Mouse (Mus musculus): ENCODE data around the gene Prrg4. TPM values are rescaled to one million over a fixed set of nuclear protein-coding genes. Genes with fewer than 3 reads are reported as not detected.
"Not testable (repeated sequence)": the region's sequence is repeated elsewhere in the genome, so short reads cannot be mapped to it uniquely, and the experiment has no call there.

The Prrg4 gene
- polyA plus RNA-seq, 1 experiment from 2014 or later: 1.3 TPM

DNA sequence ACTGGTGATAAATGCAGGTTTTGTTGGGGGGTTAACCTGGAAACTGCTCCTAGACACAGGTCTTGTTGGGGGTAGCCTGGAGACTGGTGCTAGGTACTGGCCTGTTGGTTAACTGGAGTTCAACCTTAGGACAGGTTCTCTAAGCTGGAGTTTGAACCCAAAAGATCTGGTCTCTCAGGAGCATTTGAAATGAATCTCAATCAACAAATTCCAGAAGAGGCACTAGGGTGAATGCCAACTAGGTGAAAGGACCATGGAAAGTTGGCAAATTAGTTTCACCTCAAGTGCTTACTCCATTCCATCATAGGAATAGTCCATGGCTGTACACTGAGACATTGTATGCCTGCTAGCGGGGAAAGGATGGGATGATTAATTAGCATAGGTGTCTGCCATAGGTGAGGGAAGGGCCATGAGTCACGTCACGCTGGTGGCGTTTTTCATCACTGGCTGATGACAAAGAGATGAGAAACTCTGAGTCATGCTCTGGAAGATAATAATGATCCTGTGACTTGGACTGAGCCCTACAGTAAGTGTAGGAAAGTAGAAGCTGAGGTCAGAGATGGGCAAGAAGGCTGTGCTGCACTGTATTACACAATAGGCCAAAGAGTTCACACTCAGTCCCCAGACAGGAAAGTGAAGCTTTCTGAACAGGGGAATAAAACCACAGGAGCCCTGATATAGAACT, 14.6 kb upstream of the Prrg4 start:
- WGBS: 81% methylated on average over 4 of the region's 4 CpGs
- H3K4me2 ChIP-seq (ENCODE audit: low read length): no peak overlapping the region
- H3K9ac ChIP-seq (ENCODE audit: low read length): no peak overlapping the region
- H3K9me3 ChIP-seq (ENCODE audit: control insufficient read depth, low read length): no peaks in the 10 kb centered on the region
- no peak overlapping the region for H3K4me3 ChIP-seq (ENCODE audit: control insufficient read depth in 1 of 2, insufficient read depth in 1 of 2, low read depth in 1 of 2, low read length in 2 of 2)
- ATAC-seq (ENCODE audit: insufficient number of reproducible peaks, insufficient read depth, low FRiP score, low read depth): no peak
- H3K36me3 ChIP-seq (ENCODE audit: control insufficient read depth, insufficient read depth, low read length): no peaks in the 10 kb centered on the region
- H3K4me1 ChIP-seq (ENCODE audit: control insufficient read depth in 2 of 2, insufficient read depth in 2 of 2, low read length in 2 of 2): peaks cover 0 to 2% of the 10 kb centered on the region in 2 experiments; a peak in 2 of 4 replicates
- no peaks in the 10 kb centered on the region for H3K27me3 ChIP-seq (ENCODE audit: control insufficient read depth, insufficient read depth, low read length)
- no peak overlapping the region for H3K27ac ChIP-seq (replicated peaks in 1 of 2; ENCODE audit: control insufficient read depth in 1 of 2, insufficient read depth in 1 of 2, low read depth in 2 of 2, low read length in 2 of 2)

DNA sequence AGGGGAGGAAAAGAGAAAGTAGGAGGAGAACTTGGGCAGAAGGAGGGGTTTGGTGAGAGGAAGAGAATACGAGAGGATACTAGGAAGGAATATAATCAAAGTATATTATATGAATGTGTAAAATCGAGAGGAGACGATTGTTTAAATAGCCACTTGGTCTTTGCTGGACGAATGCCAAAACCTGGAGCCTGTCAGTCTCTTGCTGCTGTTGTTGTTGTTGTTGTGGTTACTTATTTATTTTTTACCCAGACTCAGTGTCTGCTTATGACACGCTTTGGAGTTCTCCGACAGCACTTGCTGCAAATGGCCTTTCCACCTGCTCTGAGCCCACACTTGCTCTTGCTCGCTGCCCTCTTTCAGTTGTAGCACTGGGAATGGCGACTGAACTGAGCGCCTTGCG, 10.8 kb upstream of the Prrg4 start:
- Histone ChIP-seq H3K9me3 (ENCODE audit: control insufficient read depth, low read length) (no peaks in the 10 kb centered on the region), H3K27me3 (ENCODE audit: control insufficient read depth, insufficient read depth, low read length) (no peaks in the 10 kb centered on the region), H3K36me3 (ENCODE audit: control insufficient read depth, insufficient read depth, low read length) (no peaks in the 10 kb centered on the region), H3K4me2 (ENCODE audit: low read length) (no peak overlapping the region), H3K9ac (ENCODE audit: low read length) (no peak overlapping the region), H3K4me1 (ENCODE audit: control insufficient read depth in 2 of 2, insufficient read depth in 2 of 2, low read length in 2 of 2) (no peaks in the 10 kb centered on the region), H3K4me3 (ENCODE audit: control insufficient read depth in 1 of 2, insufficient read depth in 1 of 2, low read depth in 1 of 2, low read length in 2 of 2) (no peak overlapping the region), H3K27ac (replicated peaks in 1 of 2; ENCODE audit: control insufficient read depth in 1 of 2, insufficient read depth in 1 of 2, low read depth in 2 of 2, low read length in 2 of 2) (no peak overlapping the region)
- no peak for ATAC-seq (ENCODE audit: insufficient number of reproducible peaks, insufficient read depth, low FRiP score, low read depth)
- WGBS: 82% methylated on average over 10 of the region's 10 CpGs

DNA sequence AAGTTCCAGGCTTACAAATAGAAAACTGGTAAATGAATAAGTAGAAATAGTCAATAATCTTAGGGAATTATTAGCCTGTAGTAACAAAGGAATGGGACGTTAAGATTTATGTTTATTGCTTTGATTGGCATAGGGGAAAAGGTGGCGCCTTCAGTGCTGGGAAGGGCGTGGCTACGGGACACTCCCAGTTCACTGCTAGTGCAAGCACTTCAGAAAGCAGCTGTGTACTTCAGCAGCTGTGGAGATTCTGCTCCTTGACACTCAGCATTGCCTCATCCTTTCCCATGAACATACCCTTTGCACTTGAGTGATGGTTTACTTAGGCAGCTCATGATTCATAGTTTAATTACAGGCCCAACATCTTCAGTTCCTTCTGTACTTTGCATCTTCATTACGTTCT, 9.4 kb upstream of the Prrg4 start:
- Histone ChIP-seq H3K27me3 (ENCODE audit: control insufficient read depth, insufficient read depth, low read length) (no peaks in the 10 kb centered on the region), H3K36me3 (ENCODE audit: control insufficient read depth, insufficient read depth, low read length) (no peaks in the 10 kb centered on the region), H3K9ac (ENCODE audit: low read length) (no peak overlapping the region), H3K4me3 (ENCODE audit: control insufficient read depth in 1 of 2, insufficient read depth in 1 of 2, low read depth in 1 of 2, low read length in 2 of 2) (no peak overlapping the region), H3K27ac (replicated peaks in 1 of 2; ENCODE audit: control insufficient read depth in 1 of 2, insufficient read depth in 1 of 2, low read depth in 2 of 2, low read length in 2 of 2) (no peak overlapping the region), H3K9me3 (ENCODE audit: control insufficient read depth, low read length) (no peaks in the 10 kb centered on the region), H3K4me2 (ENCODE audit: low read length) (no peak overlapping the region), H3K4me1 (ENCODE audit: control insufficient read depth in 2 of 2, insufficient read depth in 2 of 2, low read length in 2 of 2) (no peaks in the 10 kb centered on the region)
- WGBS: 78% methylated on average over 5 of the region's 5 CpGs
- ATAC-seq (ENCODE audit: insufficient number of reproducible peaks, insufficient read depth, low FRiP score, low read depth): no peak

DNA sequence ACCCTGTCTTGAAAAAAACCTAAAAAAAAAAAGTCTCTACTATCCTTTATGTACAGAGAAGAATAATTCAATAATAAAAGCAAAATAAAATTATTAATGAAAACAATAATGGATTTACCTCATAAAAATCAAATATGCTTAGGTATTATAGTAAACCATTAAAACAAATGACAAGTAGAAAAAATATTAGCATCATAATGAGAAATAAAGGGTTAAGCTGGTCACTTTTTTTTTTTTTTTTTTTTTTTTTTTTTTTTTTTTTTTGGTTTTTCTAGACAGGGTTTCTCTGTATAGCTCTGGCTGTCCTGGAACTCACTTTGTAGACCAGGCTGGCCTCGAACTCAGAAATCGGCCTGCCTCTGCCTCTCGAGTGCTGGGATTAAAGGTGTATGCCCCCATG, 8.4 kb upstream of the Prrg4 start:
- ATAC-seq (ENCODE audit: insufficient number of reproducible peaks, insufficient read depth, low FRiP score, low read depth); H3K27me3 ChIP-seq (ENCODE audit: control insufficient read depth, insufficient read depth, low read length); H3K9me3 ChIP-seq (ENCODE audit: control insufficient read depth, low read length); H3K36me3 ChIP-seq (ENCODE audit: control insufficient read depth, insufficient read depth, low read length); H3K4me3 ChIP-seq (ENCODE audit: control insufficient read depth in 1 of 2, insufficient read depth in 1 of 2, low read depth in 1 of 2, low read length in 2 of 2); H3K9ac ChIP-seq (ENCODE audit: low read length); H3K4me1 ChIP-seq (ENCODE audit: control insufficient read depth in 2 of 2, insufficient read depth in 2 of 2, low read length in 2 of 2); H3K4me2 ChIP-seq (ENCODE audit: low read length); H3K27ac ChIP-seq (replicated peaks in 1 of 2; ENCODE audit: control insufficient read depth in 1 of 2, insufficient read depth in 1 of 2, low read depth in 2 of 2, low read length in 2 of 2): not testable (repeated sequence)
- 88% methylated on average over 3 of the region's 3 CpGs for WGBS

DNA sequence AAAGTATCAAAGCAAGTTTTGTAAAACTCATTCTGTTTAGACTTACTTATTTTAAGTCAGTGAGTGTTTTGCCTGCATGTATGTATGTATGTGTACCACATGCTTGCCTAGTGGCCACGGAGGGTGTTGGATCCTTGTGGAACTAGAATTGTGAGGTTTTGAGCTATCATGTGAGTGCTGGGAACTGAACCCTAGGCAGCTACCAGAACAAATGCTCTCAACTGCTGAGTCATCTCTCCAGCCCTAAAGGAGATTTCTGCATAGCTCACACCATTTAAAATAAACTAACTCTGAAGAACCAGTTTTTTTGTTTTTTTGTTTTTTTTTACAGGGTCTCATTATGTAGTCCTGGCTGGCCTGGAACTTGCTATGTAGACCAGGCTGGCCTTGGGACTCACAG, 6.5 kb upstream of the Prrg4 start:
- Histone ChIP-seq H3K36me3 (ENCODE audit: control insufficient read depth, insufficient read depth, low read length) (no peaks in the 10 kb centered on the region), H3K4me1 (ENCODE audit: control insufficient read depth in 2 of 2, insufficient read depth in 2 of 2, low read length in 2 of 2) (no peaks in the 10 kb centered on the region), H3K4me2 (ENCODE audit: low read length) (no peak overlapping the region), H3K9ac (ENCODE audit: low read length) (no peak overlapping the region), H3K27ac (replicated peaks in 1 of 2; ENCODE audit: control insufficient read depth in 1 of 2, insufficient read depth in 1 of 2, low read depth in 2 of 2, low read length in 2 of 2) (no peak overlapping the region), H3K9me3 (ENCODE audit: control insufficient read depth, low read length) (no peaks in the 10 kb centered on the region), H3K27me3 (ENCODE audit: control insufficient read depth, insufficient read depth, low read length) (no peaks in the 10 kb centered on the region; the same call in 1 of the 2 replicates), H3K4me3 (ENCODE audit: control insufficient read depth in 1 of 2, insufficient read depth in 1 of 2, low read depth in 1 of 2, low read length in 2 of 2) (no peak overlapping the region)
- WGBS: 49% methylated on average over 1 of the region's 1 CpGs
- no peak for ATAC-seq (ENCODE audit: insufficient number of reproducible peaks, insufficient read depth, low FRiP score, low read depth)

DNA sequence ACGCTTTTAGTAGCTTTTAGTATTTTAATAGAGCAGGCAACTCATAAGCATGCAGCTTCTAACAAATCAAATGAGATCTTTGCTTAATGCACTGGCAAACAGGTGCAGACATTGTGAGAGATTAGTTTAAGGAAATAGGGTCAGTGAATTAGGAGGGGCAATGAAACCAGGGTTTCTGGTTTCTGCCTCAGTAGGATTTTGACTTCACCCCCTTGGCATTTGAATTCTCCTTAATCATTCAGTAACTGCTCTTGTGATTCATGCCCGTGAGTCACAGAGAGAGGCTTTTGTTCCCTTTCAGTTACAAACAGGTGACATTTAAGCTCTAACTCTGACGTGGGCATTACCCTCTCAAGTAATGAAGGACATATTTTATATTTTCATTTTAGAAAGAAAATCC, 6.1 kb upstream of the Prrg4 start:
- H3K9me3 ChIP-seq (ENCODE audit: control insufficient read depth, low read length): no peaks in the 10 kb centered on the region
- no peaks in the 10 kb centered on the region for H3K4me1 ChIP-seq (ENCODE audit: control insufficient read depth in 2 of 2, insufficient read depth in 2 of 2, low read length in 2 of 2)
- H3K27me3 ChIP-seq (ENCODE audit: control insufficient read depth, insufficient read depth, low read length): peaks cover 3% of the 10 kb centered on the region; the same call in 1 of the 2 replicates
- no peak overlapping the region for H3K27ac ChIP-seq (replicated peaks in 1 of 2; ENCODE audit: control insufficient read depth in 1 of 2, insufficient read depth in 1 of 2, low read depth in 2 of 2, low read length in 2 of 2)
- 49% methylated on average over 3 of the region's 3 CpGs for WGBS
- H3K4me2 ChIP-seq (ENCODE audit: low read length): no peak overlapping the region
- no peak overlapping the region for H3K4me3 ChIP-seq (ENCODE audit: control insufficient read depth in 1 of 2, insufficient read depth in 1 of 2, low read depth in 1 of 2, low read length in 2 of 2)
- no peak overlapping the region for H3K9ac ChIP-seq (ENCODE audit: low read length)
- no peak for ATAC-seq (ENCODE audit: insufficient number of reproducible peaks, insufficient read depth, low FRiP score, low read depth)
- no peaks in the 10 kb centered on the region for H3K36me3 ChIP-seq (ENCODE audit: control insufficient read depth, insufficient read depth, low read length)

DNA sequence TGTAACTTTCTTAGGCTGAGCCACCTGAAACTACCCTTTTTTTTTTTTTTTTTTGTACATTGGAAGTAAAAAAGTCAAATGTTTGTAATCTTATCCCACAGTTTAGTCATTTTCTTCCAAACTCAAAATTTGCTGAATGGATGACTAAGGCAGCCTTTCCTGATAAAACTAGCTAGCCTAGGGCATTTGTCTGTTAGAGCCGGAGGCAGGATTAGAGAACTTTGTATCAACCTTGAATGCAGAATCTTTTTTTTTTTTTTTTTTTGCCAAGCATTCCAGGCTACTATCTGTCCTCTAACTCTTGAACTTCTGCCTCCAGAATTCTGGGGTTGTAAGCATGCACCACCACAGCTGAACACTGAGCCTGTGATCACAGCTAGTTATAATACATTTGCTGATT, 5.2 kb upstream of the Prrg4 start:
- H3K27ac ChIP-seq (replicated peaks in 1 of 2; ENCODE audit: control insufficient read depth in 1 of 2, insufficient read depth in 1 of 2, low read depth in 2 of 2, low read length in 2 of 2): no peak overlapping the region
- H3K9me3 ChIP-seq (ENCODE audit: control insufficient read depth, low read length): no peaks in the 10 kb centered on the region
- H3K27me3 ChIP-seq (ENCODE audit: control insufficient read depth, insufficient read depth, low read length): peaks cover 3% of the 10 kb centered on the region; the same call in 1 of the 2 replicates
- no peak for ATAC-seq (ENCODE audit: insufficient number of reproducible peaks, insufficient read depth, low FRiP score, low read depth)
- H3K4me3 ChIP-seq (ENCODE audit: control insufficient read depth in 1 of 2, insufficient read depth in 1 of 2, low read depth in 1 of 2, low read length in 2 of 2): no peak overlapping the region
- H3K9ac ChIP-seq (ENCODE audit: low read length): no peak overlapping the region
- no peaks in the 10 kb centered on the region for H3K36me3 ChIP-seq (ENCODE audit: control insufficient read depth, insufficient read depth, low read length)
- H3K4me1 ChIP-seq (ENCODE audit: control insufficient read depth in 2 of 2, insufficient read depth in 2 of 2, low read length in 2 of 2): no peaks in the 10 kb centered on the region
- WGBS: 39% methylated on average over 1 of the region's 1 CpGs
- H3K4me2 ChIP-seq (ENCODE audit: low read length): no peak overlapping the region

DNA sequence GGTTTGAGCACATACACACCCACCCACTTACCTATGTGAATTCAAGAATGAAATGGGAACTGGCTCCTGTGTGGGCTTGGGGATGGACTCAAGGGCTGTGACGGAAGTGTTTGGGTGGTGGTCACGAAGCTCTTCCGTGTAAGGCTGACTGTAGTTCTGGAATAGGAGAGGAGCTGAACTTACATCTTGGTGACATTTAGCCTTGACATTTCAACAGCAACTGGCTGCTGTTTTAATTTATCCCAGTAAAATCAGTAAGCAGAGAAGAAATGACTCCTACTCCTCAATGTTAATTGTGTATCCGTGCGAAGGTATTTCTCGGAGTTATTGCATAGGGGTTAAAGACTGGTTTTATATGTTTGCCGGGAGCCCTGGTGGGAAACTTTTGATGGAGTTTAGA, 2.9 kb upstream of the Prrg4 start:
- WGBS: 82% methylated on average over 7 of the region's 7 CpGs

More for the DNA sequence above, 2.9 kb upstream of the Prrg4 start:
- peaks cover 3% of the 10 kb centered on the region; the same call in 1 of the 2 replicates for H3K27me3 ChIP-seq (ENCODE audit: control insufficient read depth, insufficient read depth, low read length)
- no peaks in the 10 kb centered on the region for H3K36me3 ChIP-seq (ENCODE audit: control insufficient read depth, insufficient read depth, low read length)
- H3K4me2 ChIP-seq (ENCODE audit: low read length): no peak overlapping the region
- H3K9me3 ChIP-seq (ENCODE audit: control insufficient read depth, low read length): no peaks in the 10 kb centered on the region
- ATAC-seq (ENCODE audit: insufficient number of reproducible peaks, insufficient read depth, low FRiP score, low read depth): no peak
- H3K9ac ChIP-seq (ENCODE audit: low read length): no peak overlapping the region
- H3K27ac ChIP-seq (replicated peaks in 1 of 2; ENCODE audit: control insufficient read depth in 1 of 2, insufficient read depth in 1 of 2, low read depth in 2 of 2, low read length in 2 of 2): no peak overlapping the region
- H3K4me1 ChIP-seq (ENCODE audit: control insufficient read depth in 2 of 2, insufficient read depth in 2 of 2, low read length in 2 of 2): peaks cover 2 to 7% of the 10 kb centered on the region in 2 experiments; a peak in 1 of 4 replicates
- H3K4me3 ChIP-seq (ENCODE audit: control insufficient read depth in 1 of 2, insufficient read depth in 1 of 2, low read depth in 1 of 2, low read length in 2 of 2): no peak overlapping the region

Data from heart, embryonic 14.5 days (tissue).